Mouse (Mus musculus): Measurements from ENCODE around the gene Ssh2. TPM values are rescaled to one million over a fixed set of nuclear protein-coding genes. Genes with fewer than 3 reads are reported as not detected.
"Not testable (repeated sequence)": the region's sequence is repeated elsewhere in the genome, so short reads cannot be mapped to it uniquely, and the experiment has no call there.

The Ssh2 gene
- total RNA-seq, 2 experiments from 2014 or later = 44.9 to 46.5 TPM

DNA sequence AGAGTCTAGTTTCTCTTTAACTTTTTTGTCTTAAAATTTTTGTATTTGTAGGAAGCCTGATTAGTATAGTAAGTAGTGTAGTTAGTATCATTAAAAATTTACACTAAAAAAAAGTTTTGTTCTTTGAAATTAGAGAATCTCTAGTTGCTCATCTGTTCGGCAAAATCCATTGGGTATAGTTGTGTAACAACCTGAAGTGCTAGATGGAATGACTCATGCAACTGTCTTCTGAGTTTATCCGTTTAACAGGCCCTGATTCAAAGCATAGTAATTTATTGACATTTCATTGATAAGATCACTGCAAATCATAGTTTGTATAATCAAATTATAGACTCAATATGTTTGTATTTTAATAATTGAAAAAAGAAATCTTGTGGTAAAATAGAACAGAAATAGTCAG, 14.7 kb downstream of the Ssh2 start:
- DNase-seq (ENCODE audit: low spot score in 2 of 2) = no peak

DNA sequence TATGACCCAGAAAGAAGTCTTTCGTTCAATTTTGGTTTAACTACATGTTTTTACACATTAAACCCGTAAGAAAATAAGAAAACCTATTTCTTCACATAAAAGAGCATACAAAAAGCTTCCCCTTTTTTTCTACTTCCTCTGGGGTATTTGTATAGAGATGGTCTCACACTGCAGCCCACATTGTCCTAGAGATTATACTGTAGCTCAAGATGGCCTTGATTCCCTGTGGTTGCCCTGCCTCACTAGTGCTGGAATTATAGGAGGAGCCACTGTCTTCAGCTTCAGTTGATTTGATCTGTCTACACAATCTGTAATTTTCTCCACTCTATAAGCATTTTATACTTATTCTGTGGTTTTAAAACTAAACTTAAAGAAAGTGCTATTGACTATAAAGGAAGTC, 15.4 kb downstream of the Ssh2 start:
- no peak for DNase-seq (ENCODE audit: low spot score in 2 of 2)

GRCm38 (mm10) chr11:77235267-77235666, 19.2 kb downstream of the Ssh2 start:
- no peak for DNase-seq (ENCODE audit: low spot score in 2 of 2)

GRCm38 (mm10) chr11:77239658-77240345, 23.7 kb downstream of the Ssh2 start:
- DNase-seq (ENCODE audit: low spot score in 2 of 2) = no peak

- DNase-seq (ENCODE audit: low spot score in 2 of 2) = no peak
Observed at GRCm38 (mm10) chr11:77240466-77241246, 24.6 kb downstream of the Ssh2 start.

DNA sequence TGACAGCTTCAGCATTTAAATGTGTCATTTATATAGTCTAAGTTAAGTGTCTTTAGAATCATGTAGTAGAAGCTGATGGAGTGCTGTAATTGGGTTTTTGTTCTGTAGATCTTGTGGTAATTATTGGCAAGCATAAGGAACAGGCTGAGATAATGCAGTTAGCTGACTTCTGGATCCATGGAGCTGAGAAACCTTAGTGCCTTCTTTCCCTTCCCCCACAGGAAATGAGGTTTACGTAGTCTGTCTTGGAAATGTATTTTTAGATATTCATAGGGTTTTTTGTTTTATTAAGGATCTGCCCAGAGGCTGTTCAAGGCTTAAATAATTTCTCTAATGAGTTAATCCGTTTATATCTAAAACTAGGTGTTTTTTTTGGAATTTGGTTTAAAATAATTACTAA, 26.8 kb downstream of the Ssh2 start:
- no peak for DNase-seq (ENCODE audit: low spot score in 2 of 2)

GRCm38 (mm10) chr11:77252826-77253225, 36.7 kb downstream of the Ssh2 start:
- DNase-seq (ENCODE audit: low spot score in 2 of 2) = no peak

DNA sequence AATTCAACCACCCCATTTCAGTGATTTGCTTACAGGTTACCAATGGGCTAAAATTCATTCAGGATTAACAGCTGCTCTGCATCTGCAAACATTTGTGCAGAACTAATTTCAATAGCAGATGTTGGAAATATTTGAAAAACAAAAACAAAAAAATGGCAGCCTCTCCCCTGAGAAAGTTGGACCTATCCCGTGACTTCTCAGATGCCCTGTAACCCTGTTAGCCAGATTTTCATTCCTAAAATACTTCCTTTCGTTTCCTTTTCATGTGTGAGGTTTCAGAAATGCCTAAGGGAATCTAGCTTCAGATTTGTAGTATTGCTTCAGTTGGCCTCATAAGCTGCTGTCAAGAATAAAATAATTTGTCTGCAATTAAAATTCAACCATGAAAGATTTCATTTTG, 43.4 kb downstream of the Ssh2 start:
- DNase-seq (ENCODE audit: low spot score in 2 of 2) = no peak

DNA sequence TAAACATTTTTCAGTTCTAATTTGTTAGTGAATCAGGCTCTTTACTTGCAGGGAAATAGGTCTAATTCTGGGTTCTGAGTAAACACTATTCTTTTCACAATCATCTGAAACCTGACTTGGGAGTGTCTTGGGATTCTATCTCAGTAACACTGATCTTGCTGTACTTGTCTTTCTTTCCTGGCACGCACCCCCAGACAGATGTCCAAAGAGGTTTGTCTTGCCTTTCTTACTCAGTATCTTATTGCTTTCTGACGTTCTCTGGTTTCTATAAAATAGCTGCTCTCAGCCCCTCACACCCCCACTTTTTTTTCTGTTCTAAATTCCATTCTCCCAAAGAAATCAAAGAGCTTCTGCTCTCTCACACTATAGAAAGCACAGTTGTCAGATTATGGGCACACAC, 51.3 kb downstream of the Ssh2 start:
- DNase-seq (ENCODE audit: low spot score in 2 of 2) = no peak

DNA sequence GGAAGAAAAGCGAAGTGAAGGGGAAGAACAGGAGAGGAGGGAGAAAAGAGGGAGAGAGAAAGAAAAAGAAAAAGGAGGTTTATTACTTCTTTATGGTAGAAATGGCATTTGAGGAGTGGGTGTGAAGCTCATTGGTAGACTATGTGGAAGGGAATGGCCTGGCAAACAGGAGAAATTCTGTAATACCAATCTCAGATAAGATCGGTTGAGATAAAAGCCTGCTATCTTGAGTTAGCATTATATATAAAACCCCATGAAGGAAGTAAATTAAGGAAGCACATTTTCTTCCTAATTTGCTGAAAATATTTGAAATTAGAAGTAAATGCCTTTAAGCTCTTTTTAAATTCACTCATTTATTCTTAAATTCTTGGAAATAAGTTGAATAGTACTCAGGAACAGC, 59.9 kb downstream of the Ssh2 start:
- DNase-seq (ENCODE audit: low spot score in 2 of 2) = no peak

DNA sequence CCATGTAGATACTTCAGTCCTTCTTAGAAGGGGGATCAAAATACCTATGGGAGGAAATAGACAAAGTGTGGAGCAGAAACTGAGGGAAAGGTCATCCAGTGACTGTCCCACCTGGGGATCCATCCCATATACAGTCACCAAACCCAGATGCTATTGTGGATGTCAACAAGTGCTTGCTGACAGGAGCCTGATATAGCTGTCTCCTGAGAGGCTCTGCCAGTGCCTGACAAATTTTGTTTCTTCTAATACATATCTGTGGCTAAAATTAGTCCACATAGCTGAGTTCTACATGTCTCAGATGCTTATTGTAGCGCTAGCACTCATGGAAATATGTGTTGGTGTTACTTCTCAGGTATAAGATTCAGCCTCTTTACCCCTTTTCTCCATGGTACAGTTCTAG, 62.5 kb downstream of the Ssh2 start:
- DNase-seq (ENCODE audit: low spot score in 2 of 2) = not testable (repeated sequence)

DNA sequence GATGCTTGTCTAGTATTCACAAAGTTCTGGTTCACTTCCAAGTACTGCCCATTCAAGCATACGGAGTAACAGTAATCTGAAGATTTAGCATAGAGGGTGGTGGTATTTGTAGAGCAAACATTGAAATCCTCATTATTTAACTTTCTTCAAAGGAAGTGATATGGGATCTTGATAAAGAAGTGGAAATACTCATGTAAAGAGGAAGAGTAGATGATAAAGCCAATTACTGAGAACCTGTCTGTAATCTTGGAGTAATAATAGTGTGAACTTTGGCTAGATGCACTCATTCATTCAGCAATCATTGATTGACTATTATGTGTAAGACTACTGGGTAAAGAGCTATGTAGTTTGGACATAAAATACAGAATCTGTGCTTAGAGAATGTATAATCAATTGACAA, 64.1 kb downstream of the Ssh2 start:
- DNase-seq (ENCODE audit: low spot score in 2 of 2) = no peak

GRCm38 (mm10) chr11:77291447-77291846, 75.4 kb downstream of the Ssh2 start:
- DNase-seq (ENCODE audit: low spot score in 2 of 2) = no peak

GRCm38 (mm10) chr11:77293673-77294072, 77.6 kb downstream of the Ssh2 start:
- not testable (repeated sequence) for DNase-seq (ENCODE audit: low spot score in 2 of 2)

DNA sequence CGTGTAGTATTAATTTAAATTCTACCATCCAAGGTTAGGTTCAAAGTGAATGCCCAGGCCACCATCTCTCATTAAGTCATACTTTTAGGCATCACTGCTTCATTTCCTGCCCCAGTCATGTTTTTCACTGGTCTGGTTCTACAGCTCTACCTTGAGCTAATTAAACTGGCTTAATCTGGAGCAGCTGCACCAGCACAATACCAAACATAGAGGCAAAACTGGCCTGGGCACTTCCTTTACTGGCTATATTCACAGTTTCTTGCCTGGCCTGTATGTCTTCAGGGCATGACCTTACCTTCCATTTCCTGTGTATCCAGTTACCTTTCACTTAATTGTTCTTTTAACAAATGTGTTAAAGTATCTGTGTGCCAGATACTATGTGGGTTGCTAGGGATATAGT, 81.2 kb downstream of the Ssh2 start:
- DNase-seq (ENCODE audit: low spot score in 2 of 2) = no peak

- DNase-seq (ENCODE audit: low spot score in 2 of 2) = no peak
Observed at GRCm38 (mm10) chr11:77307205-77307604, 91.1 kb downstream of the Ssh2 start.

- DNase-seq (ENCODE audit: low spot score in 2 of 2) = peak; percentile 15 to 30
Observed at GRCm38 (mm10) chr11:77308533-77308932, 92.4 kb downstream of the Ssh2 start.

GRCm38 (mm10) chr11:77317721-77318477, 101.8 kb downstream of the Ssh2 start:
- DNase-seq (ENCODE audit: low spot score in 2 of 2) = peak in 1 of 2 experiments; percentile 17

- DNase-seq (ENCODE audit: low spot score in 2 of 2) = no peak
Observed at GRCm38 (mm10) chr11:77318478-77319118, 102.5 kb downstream of the Ssh2 start.

DNA sequence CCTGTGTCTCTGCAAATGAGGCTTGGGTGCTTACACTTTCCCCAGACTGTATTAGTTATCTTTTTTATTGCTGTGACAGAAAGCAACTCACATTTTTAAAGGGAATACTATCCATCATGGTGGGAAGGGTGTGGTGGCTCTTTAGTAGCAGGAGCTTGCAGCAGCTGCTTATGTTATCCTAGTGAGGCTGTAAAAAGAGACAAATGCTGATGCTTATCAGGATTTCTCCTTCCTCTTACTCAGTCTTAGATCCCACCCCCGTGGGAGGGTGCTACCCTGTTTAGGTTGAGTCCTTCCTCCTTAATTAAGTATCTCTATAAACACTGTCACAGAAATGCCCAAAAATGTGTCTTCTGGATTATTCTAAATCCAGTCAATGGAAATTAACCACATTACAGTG, 105.1 kb downstream of the Ssh2 start:
- no peak for DNase-seq (ENCODE audit: low spot score in 2 of 2)

DNA sequence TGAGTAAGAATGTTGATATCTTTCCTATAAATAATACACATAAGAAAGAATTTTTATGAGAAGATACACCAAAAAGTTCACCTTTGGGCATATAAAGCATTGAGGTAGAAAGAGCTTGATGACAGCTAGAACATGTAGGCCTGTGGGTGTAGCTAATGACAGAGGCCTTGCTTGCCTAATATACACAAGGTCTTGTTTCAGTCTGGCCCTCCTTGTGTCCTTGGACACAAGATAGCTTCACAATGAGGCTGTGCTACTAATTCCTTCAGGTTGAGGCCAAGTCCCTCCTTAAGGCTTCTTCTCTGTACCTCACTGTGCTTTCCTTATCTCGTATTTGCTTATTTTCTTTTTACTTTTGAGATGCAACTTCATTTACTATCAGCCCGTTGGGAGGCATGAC, 114.4 kb downstream of the Ssh2 start:
- DNase-seq (ENCODE audit: low spot score in 2 of 2) = no peak

DNA sequence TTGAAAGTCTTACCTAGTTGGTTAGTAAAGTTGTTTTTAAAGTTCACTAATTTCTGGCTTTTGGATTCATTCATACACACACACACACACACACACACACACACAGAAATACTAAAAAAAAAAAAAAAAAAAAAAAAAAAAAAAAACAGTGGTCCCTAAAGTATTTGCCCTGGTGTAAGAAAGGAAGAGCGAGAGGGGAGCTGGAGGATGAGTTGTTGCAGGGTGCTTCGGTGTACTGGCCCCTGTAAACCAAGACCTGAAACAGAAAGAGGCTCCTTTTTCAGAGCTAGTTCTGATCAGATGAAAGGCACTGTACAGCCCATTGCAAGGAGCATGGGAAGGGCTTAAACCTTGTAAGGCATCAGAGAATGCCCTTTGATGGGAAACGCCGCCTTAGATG, 131.2 kb downstream of the Ssh2 start:
- no peak for DNase-seq (ENCODE audit: low spot score in 2 of 2)
